Mouse (Mus musculus): ENCODE data around the gene Spice1. TPM values are rescaled to one million over a fixed set of nuclear protein-coding genes. Genes with fewer than 3 reads are reported as not detected.

Gene Spice1
- total RNA-seq (2021) = 1 to 10 TPM; 6.8 to 7.0 TPM
- long read RNA-seq, experiment 1, full-length matches to known transcripts = 4 of 7 reads
- long read RNA-seq, experiment 1, partial matches to known transcripts = 1 of 7 reads
- long read RNA-seq, experiment 1, other reads (novel, unspliced or antisense) = 2 of 7 reads
- long read RNA-seq, experiment 2, full-length matches to known transcripts = 4 of 4 reads
- long read RNA-seq, experiment 2, partial matches to known transcripts = 0 of 4 reads
- long read RNA-seq, experiment 2, other reads (novel, unspliced or antisense) = 0 of 4 reads

DNA sequence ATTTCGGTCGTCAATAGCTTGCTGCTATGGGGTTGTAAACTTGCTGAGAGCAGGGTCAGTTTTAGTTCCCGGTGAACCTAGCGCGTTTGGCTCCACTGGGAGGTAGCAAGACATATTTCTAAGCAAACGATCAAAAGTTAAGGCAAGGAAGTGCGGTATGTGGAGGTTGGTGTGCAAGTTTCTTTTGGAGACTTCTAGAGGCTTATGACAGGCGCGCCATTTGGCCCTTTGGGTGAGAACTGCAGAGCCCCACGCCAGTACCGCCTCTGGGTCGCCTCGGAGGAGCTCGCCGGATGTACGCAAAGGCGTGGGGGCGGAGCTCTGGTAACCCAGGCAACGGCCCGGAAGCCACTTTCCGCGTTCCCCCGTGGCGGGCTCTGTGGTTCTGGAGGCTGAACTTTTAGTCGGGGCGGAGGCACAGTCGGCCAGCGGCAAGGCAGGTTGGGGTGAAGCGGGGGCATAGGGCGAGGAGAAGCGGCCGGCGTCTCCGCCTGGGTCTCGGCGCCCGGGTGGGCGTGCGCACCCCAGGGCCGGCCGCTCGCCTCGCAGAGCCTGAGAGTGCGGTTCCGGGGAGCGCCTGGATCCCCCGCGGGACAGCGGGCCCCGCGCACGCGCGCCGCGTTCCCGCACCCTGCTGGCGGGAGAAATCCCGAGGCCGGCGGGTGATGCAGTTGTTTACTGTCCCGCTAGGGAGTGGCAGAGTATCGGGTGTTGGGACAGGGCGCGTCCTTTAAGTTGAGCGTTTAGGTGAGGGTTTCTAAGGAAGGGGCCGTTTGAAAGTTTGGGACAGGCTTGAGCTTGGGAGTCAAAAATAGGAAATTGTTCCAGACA lies at the start of gene Spice1:
Gene Spice1, plus strand, starts transcription at position 51 of the 831 bp plus-strand sequence.
- DNase-seq (ENCODE audit: low spot score) = peak; percentile 95

DNA sequence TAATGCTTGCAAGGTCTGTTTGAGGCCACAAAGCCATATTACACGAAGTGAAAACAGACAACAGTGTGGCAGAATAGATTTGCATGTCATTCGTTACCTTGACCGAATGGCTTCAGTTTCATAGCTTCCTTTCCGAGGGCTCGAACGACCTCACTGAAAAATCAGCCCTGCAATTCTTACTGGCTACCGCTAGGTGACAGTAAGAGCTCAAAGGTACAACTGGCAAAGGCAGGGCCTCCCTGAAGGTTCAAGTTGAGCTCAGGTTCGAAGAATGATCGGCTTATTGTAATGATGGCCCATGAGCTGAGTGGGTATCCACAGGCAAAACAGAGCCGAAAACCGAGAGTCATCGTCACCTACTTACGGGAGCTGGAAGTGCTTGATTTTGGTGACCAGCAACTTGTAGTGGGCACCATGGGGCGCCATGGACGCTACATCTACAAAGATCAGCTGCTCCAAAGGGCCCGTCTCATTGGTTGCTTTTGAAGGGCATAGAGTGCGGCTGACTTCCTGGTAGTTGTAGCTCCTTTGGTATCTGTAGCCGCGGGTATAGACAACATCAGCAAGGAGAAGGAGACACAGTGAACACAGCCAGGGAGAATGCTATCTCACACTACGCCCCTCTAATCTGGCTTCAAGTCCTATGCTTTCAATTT lies 47.4 kb upstream of the Spice1 start:
- no peak for DNase-seq (ENCODE audit: low spot score)

DNA sequence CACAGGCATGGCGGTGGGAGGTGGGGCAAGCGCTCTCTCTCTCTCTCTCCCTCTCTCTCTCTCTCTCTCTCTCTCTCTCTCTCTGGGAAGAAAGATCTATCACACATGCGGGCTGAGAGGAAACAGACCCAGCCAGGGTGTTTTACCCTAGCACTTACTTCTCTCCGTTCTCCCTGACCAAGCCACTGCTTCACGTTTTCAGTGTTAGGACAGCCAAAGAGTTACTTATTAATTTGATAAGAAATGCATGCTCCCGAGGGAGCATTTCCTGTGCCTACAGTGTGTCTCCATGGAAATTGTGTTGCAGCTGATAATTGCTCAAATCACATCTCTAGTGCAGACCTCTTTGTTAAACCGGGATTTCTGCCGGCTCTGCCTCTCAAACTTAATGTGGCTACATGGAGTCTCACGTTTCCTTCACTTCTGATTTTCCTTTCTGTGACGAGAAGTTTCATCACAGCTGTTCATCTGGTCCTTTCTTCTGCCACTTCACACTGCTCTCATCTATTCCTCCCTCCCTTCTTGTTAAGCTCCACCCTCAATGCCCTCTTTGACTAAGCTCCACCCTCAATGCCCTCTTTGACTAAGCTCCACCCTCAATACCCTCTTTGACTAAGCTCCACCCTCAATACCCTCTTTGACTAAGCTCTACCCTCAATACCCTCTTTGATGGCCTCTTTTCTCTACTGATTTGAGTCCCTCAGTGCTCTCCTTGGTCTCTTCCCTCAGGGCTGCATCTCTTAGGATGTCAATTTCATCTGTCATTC lies 44.6 kb upstream of the Spice1 start:
- DNase-seq (ENCODE audit: low spot score) = no peak

DNA sequence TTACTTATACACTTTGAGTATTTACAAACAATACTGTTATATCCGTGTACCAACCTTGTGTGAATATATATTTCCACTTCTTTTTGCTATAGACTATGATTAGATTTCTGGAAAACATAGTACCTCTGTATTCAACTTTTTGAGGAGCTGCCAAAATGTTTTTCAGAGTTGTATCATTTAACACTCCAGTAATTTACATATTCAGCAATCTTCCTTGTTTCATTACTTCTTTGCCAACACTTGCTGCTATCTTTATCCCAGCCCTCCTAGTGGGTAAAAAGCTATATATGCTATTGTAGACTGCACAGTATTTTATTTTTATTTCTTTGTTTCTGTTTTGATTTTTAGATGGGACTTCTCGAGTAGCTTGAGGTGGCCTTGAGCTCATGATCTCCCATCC lies 43.1 kb upstream of the Spice1 start:
- DNase-seq (ENCODE audit: low spot score) = no peak

DNA sequence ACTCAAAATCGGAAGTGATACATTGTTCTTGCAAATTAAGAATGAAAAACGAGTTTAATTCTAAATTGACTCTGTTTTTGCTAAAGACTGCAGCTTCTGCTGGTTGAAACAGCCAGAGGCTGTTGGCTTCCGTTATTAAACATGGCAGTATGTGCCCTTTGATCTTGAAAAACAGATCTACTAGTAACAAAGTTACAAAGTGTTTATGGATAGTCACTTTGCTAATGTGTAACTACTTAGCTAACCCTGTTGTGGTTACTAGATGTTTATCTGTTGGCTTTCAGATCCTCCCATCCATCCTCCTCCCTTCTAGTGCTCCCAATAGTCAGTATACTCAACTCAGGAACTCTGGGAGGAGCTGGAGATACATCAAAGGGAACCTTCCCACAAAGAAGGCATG lies 41.3 kb upstream of the Spice1 start:
- DNase-seq (ENCODE audit: low spot score) = no peak

DNA sequence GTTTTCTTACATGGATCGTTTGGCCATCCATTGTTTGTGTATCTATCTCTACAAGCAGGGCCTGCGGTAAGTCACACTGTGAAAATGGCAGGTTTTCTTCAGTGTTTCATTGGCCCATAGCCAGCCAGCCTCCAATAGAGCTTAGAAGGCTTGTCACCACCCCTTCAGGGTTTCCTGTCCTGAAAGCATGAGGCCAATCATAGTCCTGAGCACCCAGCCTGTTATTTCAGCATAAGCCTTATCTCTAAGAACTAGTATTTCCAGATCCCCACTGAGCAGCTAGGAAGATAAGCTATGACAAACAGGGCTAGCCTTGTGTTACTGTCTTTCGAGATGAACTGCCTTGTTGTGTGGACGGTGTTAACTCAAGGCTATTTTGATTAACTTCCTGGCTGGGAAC lies 33.5 kb upstream of the Spice1 start:
- no peak for DNase-seq (ENCODE audit: low spot score)

DNA sequence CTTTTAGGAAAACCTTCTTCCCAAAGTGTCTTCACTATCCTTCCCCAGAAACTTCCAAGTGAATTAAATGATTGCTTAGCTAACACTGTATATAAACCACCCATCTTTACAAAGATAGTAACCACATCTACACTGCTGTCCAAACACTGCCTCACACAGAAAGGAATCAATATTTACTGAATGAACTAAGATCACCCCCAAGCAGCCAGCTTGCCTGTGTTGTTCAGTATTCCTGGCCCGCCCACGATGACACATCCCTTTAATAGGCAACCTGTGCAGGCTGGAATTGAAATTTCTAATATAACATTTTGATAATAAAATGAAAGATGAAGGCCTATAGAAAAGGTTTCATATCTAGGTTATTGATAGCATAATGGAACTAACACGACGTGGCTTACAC lies 30.6 kb upstream of the Spice1 start:
- no peak for DNase-seq (ENCODE audit: low spot score)

DNA sequence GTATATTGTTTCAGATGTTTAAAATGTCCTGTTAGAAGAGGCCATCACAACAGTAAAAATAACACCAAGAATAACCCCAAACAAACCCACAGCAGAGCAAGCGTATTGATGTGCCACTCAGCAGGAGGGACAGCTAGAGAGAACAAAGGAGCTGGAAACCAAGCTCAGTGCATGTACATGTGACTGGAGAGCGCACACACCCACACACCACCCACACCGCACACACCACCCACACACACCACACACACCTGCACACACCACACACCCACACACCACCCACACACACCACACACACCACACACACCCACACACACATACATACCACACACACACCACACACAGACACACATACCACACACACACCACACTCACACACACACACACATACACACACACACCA lies 26.7 kb upstream of the Spice1 start:
- no peak for DNase-seq (ENCODE audit: low spot score)

DNA sequence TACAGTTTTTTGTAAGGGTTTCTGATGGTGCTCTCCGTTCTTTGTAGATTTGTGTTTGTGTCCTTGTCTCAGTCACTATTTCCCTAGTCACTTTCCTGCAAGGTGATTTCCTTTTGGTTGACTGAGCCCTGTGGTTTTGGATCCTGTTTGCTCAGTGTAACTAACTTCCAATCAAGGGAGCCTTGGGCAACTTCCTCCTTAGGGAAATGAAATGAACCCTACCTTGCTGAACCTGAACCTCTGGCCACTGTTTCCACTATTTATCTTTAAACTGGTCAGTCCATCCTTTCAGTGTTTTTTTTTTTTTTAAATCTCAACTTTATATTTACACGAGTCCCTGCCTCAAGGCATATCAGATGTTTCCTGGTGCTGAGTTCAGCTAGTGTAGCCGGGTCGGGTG lies 18.3 kb upstream of the Spice1 start:
- DNase-seq (ENCODE audit: low spot score) = no peak

DNA sequence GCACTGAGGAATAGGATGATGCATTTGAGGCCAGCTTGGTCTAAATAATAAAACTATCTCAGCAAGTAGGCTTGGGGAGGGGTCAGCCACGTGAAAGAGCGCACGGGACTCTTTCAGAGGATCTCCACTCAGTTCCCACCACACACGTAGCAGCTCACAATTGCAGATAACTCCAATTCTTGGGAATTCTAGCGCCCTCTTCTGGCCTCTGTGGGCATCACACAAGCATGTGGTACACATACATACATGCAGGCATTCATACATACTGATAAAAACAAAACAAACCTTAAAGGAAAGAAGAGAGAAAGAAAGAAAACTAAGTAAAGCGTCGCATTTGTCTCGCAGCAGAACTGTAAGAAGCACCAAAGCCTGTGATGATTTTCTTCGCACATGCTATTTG lies 16.3 kb upstream of the Spice1 start:
- no peak for DNase-seq (ENCODE audit: low spot score)

DNA sequence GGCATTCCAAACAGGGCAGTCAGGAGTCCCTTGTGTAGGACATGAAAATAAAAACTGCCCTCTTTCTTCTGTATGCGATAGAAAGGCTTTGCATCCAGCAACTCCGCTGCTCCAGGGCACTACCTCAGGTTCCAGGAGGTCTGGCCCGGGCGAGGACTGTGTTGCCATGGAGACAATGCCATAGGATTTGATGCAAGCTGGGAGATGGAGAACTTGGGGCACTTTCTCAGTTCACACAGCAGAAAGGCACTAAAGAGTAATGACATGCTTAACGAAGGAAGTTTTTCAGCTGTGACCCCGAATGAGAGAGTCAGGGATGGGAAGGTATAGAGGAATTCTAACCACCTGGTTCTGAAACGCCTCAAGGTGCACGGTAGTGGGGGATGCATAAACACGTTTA lies 15.8 kb upstream of the Spice1 start:
- no peak for DNase-seq (ENCODE audit: low spot score)

DNA sequence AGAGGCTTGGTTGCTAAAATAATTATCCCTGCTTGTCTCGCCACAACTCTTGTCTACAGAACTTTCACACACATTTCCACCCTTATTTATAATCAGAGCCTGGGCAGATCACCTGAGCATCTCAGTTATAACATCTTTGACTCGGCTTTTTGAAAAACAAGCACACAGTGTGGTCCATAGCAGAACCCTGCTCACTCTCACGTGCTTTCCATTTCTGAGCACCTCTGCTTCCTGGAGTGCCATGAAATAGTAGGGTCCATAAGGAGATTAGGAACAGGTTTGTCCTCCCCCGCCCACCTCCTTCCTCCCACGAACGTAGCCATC lies 15.3 kb upstream of the Spice1 start:
- DNase-seq (ENCODE audit: low spot score) = no peak

DNA sequence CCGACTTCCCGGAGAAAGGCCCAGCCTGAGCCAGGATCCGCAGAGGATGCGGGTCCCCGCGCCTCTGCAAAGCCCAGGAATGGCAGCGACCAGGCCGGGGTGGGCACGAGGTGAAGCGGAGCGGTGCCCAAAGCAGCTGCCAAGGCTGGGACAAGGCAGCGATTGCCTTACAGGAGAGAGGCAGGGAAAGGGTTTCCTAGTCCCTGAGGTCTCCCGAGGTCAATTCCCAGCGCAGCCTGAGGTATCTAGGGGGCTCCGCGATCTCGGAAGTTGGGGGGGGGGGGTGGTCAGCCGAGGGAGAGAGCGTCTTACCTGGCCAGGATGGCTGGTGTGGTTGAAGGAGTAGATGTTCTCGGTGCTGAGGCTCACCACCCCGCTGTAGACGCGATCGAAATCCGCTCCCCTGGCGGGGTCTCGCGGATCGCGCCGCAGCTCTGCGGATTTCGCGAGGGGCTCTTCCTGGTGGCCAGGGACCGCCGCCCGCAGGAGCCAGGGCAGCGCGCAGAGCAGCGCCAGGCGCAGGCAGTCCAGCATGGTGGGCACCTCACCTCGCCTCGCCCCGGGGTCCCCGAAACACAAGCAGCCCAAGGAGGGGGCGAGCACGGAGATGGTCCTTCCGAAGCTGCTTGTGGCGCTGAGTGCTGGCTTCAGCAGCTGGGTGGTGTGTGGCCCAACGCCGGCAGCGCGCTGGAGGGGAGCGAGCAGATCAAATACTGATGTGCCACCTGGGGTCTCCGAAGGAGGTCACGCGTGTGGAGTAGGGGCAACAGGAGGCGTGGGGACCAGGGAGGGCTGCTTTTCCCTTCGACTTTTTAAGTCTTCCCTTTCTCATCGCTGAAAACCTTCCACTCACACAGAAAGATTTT lies 14.7 kb upstream of the Spice1 start:
- DNase-seq (ENCODE audit: low spot score) = no peak

DNA sequence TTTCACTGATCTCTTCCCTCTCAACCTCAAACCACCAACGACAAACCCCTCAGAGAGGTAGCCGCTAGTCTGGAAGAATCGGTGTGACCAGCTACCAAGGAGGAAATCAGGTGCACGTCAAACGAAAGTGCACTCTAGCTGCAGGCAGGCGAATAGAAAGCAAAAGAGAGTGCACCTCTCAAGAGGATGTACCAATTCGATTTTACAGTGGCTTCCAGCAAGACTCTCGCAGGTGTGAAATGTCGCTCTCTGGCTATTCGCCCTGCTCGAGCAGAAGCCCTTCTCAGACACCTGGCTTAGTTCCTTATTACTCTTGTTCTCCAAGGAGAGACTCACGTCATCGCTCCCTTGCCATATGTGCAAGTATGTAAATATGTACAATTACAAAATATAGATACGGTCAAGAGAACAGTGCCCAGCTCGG lies 14.0 kb upstream of the Spice1 start, which contains the start of gene Sidt1:
Gene Sidt1, minus strand, starts transcription at position 336 of the 424 bp plus-strand sequence.
- DNase-seq (ENCODE audit: low spot score) = no peak

DNA sequence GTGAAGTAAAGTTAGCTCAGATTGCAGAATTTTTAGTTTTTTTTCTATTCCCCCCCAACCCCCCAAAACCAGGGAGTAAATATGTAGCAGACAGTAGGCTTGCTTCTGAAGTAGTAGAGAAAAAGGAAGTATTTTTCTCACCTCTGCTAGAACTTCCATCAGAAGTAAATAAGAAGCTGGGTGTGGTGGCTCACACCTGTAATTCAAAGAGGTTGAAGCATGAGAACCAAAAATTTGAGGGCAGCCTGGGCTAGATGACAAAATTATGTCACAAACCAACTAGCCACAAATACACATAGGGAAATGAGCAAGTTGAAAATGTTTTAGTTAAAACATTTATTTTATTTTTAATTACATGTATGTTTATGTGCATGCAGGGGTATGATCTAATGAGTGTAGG lies 9.4 kb upstream of the Spice1 start:
- no peak for DNase-seq (ENCODE audit: low spot score)

DNA sequence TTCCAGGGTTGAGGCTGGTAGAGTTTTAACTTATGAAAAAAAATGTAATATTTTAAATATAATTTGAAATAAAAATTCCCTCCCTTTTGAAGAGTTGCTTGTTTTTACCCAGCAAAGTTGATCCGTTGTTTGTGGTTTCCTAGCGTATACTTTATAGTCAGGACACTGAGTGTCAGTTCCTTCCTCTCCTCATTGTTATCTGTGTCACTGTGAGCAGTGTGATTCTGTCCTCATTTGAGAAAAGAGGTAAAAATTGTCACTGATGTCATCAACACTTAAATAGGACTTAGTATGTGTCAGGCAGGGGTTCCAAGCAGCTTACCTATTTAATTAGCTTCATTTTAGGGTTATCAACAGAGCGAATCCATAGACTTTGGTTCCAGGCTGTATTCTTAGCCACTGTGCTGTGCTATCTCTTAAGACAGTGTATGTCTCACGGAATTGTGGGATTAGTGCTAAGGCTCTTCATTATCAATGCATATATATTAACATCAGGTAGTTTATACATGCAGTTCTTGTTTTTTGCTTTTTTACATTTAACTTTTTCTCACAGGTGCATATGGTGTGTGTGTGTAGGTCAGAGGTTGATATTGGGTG lies 3.0 kb downstream of the Spice1 start:
- DNase-seq (ENCODE audit: low spot score) = no peak

DNA sequence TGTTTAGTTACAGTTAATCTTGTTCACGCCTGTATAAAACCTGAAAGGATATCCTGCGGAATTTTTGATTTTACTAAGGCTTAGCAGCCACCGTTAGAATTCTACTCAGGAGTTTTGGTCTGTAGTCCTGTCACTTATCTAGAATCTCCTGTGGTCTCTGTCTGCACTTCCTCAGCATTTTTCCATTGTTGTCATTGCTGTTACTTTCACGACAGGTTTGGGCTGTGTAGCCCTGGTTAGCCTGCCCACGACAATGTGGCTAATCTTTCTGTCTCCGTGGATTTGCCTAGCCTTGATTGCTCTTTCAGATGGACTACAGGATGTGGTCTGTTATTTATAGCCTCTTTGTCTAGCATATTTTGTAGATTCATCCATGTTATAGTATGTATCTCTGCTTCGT lies 9.4 kb downstream of the Spice1 start:
- DNase-seq (ENCODE audit: low spot score) = no peak

DNA sequence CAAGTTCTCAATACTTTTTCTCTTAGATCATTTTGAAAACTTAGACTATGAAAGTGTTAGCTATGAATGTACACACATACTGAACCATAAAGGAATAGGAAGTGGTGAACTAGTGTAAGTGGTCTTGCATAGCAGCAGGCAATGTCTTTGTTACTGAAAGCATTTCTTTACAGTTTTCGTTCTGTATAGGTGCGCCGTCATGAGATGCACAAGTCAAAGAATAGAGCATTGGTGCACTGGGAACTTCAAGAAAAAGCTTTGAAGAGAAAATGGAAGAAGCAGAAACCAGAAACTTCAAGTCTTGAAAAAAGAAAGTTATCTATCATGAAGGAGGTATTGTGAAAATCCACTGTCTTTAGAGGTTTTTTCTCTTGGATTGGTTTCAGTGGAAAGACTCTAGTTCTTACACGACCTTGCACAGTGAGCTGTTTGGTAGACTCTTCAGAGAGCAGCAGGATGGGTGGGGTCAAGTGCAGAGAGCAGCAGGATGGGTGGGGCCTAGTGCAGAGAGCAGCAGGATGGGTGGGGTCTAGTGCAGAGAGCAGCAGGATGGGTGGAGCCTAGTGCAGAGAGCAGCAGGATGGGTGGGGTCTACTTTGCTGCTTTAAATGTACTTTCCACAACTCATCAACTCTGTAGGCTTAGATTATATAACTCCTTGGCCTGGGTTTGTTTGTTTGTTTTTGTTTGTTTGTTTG lies 10.8 kb downstream of the Spice1 start:
- peak; percentile 34 for DNase-seq (ENCODE audit: low spot score)

DNA sequence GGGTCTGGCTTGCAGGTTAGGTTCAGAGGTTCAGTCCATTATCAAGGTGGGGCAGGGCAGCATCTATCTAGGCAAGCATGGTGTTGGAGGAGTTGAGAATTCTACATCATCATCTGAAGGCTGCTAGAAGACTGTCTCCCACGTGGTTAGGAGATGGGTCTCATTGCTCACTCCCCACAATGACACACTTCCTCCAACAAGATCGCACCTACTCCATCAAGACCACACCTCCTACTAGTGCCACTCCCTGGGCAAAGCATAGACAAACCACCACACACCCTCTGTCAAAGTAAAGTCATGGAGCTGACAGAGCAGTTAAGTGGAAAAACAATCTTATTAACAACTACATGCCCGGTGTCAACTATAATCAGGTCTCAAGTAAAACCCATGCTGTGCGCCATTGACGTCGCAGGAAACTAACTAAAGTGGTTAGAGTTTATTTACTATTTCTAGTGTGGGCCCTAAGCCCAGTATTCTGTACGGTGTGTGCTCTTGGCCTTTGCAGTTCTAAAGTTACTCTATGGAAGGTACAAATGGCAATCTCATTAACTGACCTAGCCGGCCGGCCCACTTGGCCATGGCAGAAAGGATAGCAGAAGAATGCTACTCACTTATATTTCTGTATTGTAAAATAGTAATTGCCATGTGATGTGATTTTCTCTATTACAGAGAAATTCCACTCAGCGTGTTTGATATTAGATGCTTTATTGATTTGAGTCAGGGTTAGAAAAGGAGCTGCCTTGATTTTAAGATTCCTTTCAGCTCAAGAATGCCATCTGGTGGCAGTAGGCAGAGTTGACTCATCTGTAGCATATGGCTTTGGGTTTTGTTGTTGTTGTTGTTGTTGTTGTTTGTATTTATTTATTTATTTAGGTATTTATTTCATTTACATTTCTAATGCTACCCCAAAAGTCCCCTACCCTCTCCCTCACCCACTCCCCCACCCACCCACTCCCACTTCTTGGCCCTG lies 15.3 kb downstream of the Spice1 start:
- peak; percentile 57 for DNase-seq (ENCODE audit: low spot score)
